Mouse (Mus musculus) liver, adult 2 months (tissue): ENCODE data around the gene D10Jhu81e. TPM values are rescaled to one million over a fixed set of nuclear protein-coding genes. Genes with fewer than 3 reads are reported as not detected.

ENCODE experiments used
- DNase-seq: peaks from one replicate; pipeline ENCODE4 v3.0.0-alpha.2; 2011; ENCODE audit warnings: low read depth, low spot score; ENCODE audit errors: extremely low read depth
- H3K27ac ChIP-seq: fragments of 200-500 bp; replicated peaks from 2 replicates; pipeline ENCODE4 v1.5.1; 2012; ENCODE audit warnings: low read depth, mild to moderate bottlenecking, control low read depth, inconsistent platforms, low read length; ENCODE audit not compliant: insufficient read depth
- H3K27me3 ChIP-seq: fragments of 200-500 bp; 2 replicates; pipeline ENCODE4 v1.6.1; 2012; ENCODE audit warnings: mild to moderate bottlenecking, moderate library complexity, low read length, inconsistent platforms; ENCODE audit not compliant: control insufficient read depth, insufficient read depth
- H3K36me3 ChIP-seq: fragments of 200-500 bp; 2 replicates; pipeline ENCODE4 v1.6.1; 2012; ENCODE audit warnings: low read length, inconsistent platforms; ENCODE audit not compliant: control insufficient read depth, insufficient read depth
- H3K4me1 ChIP-seq: fragments of 200-500 bp; 2 replicates; pipeline ENCODE4 v1.6.1; 2011; ENCODE audit warnings: low read length; ENCODE audit not compliant: control insufficient read depth, insufficient read depth
- H3K4me3 ChIP-seq: fragments of 200-500 bp; 2 replicates; pipeline ENCODE4 v1.5.1; 2011; ENCODE audit warnings: low read depth, mild to moderate bottlenecking, control low read depth, low read length, moderate library complexity; ENCODE audit not compliant: insufficient read depth
- H3K79me2 ChIP-seq: fragments of 200-500 bp; 2 replicates; pipeline ENCODE4 v1.6.1; 2012; ENCODE audit warnings: inconsistent platforms, mild to moderate bottlenecking, low read length, moderate library complexity; ENCODE audit not compliant: control insufficient read depth, insufficient read depth
- H3K9ac ChIP-seq: fragments of 200-500 bp; 2 replicates; pipeline ENCODE4 v1.6.1; 2012; ENCODE audit warnings: low read depth, mild to moderate bottlenecking, control low read depth, inconsistent platforms, low read length
- CTCF ChIP-seq: fragments of 200-500 bp; IDR thresholded peaks from 2 replicates; pipeline ENCODE4 v1.5.1; 2011; ENCODE audit warnings: low read depth, low read length, control low read depth
- POLR2A ChIP-seq: fragments of 200-500 bp; IDR thresholded peaks from 2 replicates; pipeline ENCODE4 v1.6.1; 2011; ENCODE audit warnings: low read length, control low read depth; ENCODE audit not compliant: insufficient read depth; ENCODE audit errors: extremely low read depth
- WGBS: fragments of 180-500 bp; shearing (Covaris S2); methylation state at CpG from one replicate; pipeline ENCODE4 v1.1.7; 2018; 5-methylcytosine and 5-hydroxymethylcytosine counted together
- polyA plus RNA-seq: library from polyadenylated mRNA; depleted of rRNA; stranded (reverse); fragments of >200 nt; gene quantifications from 2 replicates; pipeline ENCODE4 v1.2.3, GENCODE M21; 2012
- total RNA-seq: library from RNA; depleted of rRNA; stranded (reverse); fragments of >200 nt; gene quantifications from 2 replicates; pipeline ENCODE4 v1.2.3, GENCODE M21; 2014

Gene D10Jhu81e
- total and polyA plus RNA-seq, 2 experiments, result 143 to 274 TPM

DNA sequence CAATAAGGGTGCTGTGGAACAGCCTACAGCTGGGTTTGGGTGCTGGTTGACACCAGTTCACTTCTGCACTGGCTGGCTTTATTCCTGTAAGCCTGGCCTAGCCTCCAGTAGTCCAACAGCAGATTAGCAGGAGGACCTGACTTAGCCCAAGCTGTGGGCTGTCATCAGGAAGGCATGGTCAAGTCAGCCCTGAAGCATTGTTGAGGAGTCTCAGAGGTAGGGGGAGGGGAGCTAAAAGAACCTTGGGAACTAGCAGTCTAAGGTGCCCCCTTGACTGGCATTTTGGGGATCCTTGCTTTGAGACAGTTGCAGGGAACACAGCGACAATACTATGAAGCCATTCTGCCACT is 29.4 kb downstream of the D10Jhu81e start:
- Histone ChIP-seq H3K79me2 (no peaks in the 10 kb centered on the region), H3K9ac (no peak overlapping the region), H3K27ac (no peak overlapping the region), H3K36me3 (no peaks in the 10 kb centered on the region), H3K4me1 (peaks cover 7% of the 10 kb centered on the region; the same call in 1 of the 2 replicates), H3K27me3 (no peaks in the 10 kb centered on the region), H3K4me3 (no peak overlapping the region)
- 100% methylated on average over 1 of the region's 1 CpGs for WGBS
- TF ChIP-seq CTCF (no peak), POLR2A (no peak)
- DNase-seq, result no peak

DNA sequence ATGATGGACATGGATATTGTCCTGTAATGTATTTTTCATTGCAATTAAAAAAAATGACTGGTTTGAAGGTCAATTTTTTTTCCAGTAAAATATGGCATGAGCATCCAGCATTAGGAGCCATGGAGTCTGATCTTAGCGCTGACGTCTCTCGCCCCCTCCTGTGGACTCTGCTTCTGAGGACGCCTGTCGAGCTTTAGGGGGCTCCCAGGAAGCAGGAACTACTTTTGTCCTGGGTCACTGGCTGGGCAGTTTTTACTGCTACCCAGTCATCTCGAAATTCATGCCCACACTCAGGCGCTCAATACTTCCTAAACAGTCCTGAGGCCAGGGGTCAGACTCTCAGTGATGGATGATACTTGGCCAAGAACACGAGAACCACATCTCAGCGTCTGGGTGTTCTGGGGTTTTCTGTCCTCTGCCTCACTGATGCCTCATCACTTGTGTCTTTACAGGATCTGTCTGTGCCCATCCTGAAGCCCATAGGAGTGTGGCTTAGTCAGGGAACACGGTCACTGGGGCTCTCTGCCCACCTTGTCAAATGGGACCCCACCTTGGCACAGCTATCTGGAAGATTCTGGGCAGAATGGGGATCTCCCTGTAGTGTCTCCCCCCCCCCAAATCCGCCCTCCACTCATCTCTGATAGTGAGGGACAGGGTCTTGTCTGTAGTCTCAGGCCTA is 29.9 kb downstream of the D10Jhu81e start:
- H3K79me2 ChIP-seq, result no peaks in the 10 kb centered on the region
- peaks cover 7% of the 10 kb centered on the region; the same call in 1 of the 2 replicates for H3K4me1 ChIP-seq
- no peaks in the 10 kb centered on the region for H3K36me3 ChIP-seq
- no peak overlapping the region for H3K27ac ChIP-seq
- no peaks in the 10 kb centered on the region for H3K27me3 ChIP-seq
- H3K9ac ChIP-seq, result no peak overlapping the region
- 82% methylated on average over 11 of the region's 11 CpGs for WGBS
- TF ChIP-seq POLR2A, result no peak
- no peak for TF ChIP-seq CTCF
- no peak overlapping the region for H3K4me3 ChIP-seq
- no peak for DNase-seq

DNA sequence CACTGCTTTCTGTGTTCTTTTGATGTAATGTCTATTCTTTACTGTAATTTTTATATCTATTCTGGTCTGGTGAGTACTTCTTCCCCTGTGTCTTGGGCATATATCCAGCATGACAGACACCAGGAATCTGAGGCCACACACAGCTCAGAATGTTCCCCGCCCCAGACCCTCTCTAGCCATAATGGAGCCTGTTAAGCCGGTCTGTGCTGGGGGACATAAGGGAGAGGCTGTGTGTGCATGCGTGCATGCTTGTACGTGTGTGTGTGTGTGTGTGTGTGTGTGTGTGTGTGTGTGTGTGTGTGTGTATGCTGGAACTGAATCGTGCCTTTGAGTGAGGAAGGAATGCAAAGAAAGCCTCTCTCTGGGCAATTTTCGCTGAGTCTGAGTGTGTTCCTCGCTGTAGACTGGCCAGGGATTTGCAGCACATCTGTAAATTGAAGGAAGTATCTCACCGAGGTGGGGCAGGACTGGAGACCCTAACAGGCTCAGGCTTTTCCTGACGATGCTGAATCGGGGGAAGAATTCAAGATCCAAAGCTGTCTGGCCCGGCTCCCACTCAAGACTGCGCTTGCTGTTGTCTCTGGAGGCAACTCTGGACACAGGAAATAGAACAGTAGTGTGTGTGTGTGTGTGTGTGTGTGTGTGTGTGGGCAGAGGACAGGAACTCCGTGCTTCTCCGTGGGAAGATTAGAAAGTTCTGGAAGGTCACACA is 30.6 kb downstream of the D10Jhu81e start:
- no peak for TF ChIP-seq CTCF
- no peaks in the 10 kb centered on the region for H3K79me2 ChIP-seq
- H3K36me3 ChIP-seq, result no peaks in the 10 kb centered on the region
- no peak overlapping the region for H3K9ac ChIP-seq
- H3K4me3 ChIP-seq, result no peak overlapping the region
- WGBS, result 65% methylated on average over 14 of the region's 14 CpGs
- no peaks in the 10 kb centered on the region for H3K27me3 ChIP-seq
- H3K4me1 ChIP-seq, result peaks cover 7% of the 10 kb centered on the region
- peak overlapping the region; percentile 30 for H3K27ac ChIP-seq
- DNase-seq, result no peak

DNA sequence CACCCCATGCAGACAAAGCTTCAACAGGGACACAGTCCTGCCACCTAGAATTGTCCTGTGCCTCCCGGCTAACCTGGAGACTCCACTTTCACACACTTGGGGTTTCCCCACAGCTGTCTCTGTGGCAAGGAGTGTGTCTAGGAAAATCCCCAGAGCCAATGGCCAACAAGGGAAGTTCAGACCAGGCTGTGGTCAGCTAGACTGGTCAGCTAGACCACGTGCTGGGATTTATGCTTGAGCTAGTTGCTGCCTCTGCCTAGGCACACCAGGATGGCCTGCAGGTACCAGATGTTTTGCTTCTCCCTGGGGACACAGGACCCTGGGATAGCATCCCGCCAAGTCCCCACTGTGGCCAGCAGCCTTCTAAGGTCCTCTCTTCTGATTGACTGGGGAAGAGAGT is 32.4 kb downstream of the D10Jhu81e start:
- Histone ChIP-seq H3K79me2 (no peaks in the 10 kb centered on the region), H3K36me3 (no peaks in the 10 kb centered on the region), H3K27me3 (no peaks in the 10 kb centered on the region), H3K9ac (no peak overlapping the region), H3K4me1 (peaks cover 7% of the 10 kb centered on the region), H3K4me3 (no peak overlapping the region), H3K27ac (no peak overlapping the region)
- TF ChIP-seq CTCF (no peak), POLR2A (no peak)
- WGBS, result 86% methylated on average over 3 of the region's 3 CpGs
- no peak for DNase-seq

DNA sequence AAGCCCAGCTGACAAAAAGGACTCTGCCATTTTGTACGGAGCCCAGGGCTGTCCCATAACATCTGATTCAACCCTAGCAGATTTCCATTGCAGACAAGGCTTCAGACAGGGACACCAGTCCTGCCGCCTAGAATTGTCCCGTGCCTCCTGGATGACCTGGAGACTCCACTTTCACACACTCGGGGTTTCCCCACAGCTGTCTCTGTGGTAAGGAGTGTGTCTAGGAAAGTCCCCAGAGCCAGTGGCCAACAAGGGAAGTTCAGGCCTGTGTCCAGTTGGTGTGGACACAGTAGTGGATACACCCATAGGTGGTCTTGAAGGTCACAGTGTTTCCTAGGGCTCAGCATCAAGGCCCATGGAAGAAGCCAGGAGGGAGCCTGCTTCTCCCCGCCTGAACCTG is 33.6 kb downstream of the D10Jhu81e start:
- H3K27ac ChIP-seq, result no peak overlapping the region
- TF ChIP-seq CTCF, result no peak
- no peak for TF ChIP-seq POLR2A
- 77% methylated on average over 5 of the region's 5 CpGs for WGBS

More for the DNA sequence above, 33.6 kb downstream of the D10Jhu81e start:
- H3K4me3 ChIP-seq, result no peak overlapping the region
- H3K9ac ChIP-seq, result no peak overlapping the region
- no peaks in the 10 kb centered on the region for H3K79me2 ChIP-seq
- H3K36me3 ChIP-seq, result no peaks in the 10 kb centered on the region
- DNase-seq, result no peak
- H3K4me1 ChIP-seq, result peaks cover 7% of the 10 kb centered on the region
- no peaks in the 10 kb centered on the region for H3K27me3 ChIP-seq
